Mouse (Mus musculus) thymus, adult 18-20 months (tissue): ENCODE results near the gene Btbd19.

Experiments used
- DNase-seq, 2 experiments: peaks; one replicate each; pipeline ENCODE4 v3.0.0; 2022; ENCODE audit warnings: mixed read lengths in 2 of 2

Btbd19 gene

GRCm38 (mm10) chr4:117110249-117110648 is 15.3 kb downstream of the Btbd19 start:
- DNase-seq, result no peak

GRCm38 (mm10) chr4:117109330-117109729 is 16.2 kb downstream of the Btbd19 start:
- DNase-seq, result no peak

- DNase-seq, result no peak
These were observed 17.0 kb downstream of the Btbd19 start for GRCm38 (mm10) chr4:117108524-117108849.

- DNase-seq, result no peak
These were observed 17.6 kb downstream of the Btbd19 start for GRCm38 (mm10) chr4:117107813-117108523.

- no peak for DNase-seq
These were observed 20.4 kb downstream of the Btbd19 start for GRCm38 (mm10) chr4:117105127-117105526.

- no peak for DNase-seq
These were observed 20.9 kb downstream of the Btbd19 start for GRCm38 (mm10) chr4:117104672-117105071.

GRCm38 (mm10) chr4:117101218-117101617 is 24.3 kb downstream of the Btbd19 start:
- no peak for DNase-seq

GRCm38 (mm10) chr4:117100036-117100435 is 25.5 kb downstream of the Btbd19 start:
- DNase-seq, result no peak

GRCm38 (mm10) chr4:117098764-117099036 is 26.8 kb downstream of the Btbd19 start:
- DNase-seq, result no peak

GRCm38 (mm10) chr4:117097969-117098763 is 27.4 kb downstream of the Btbd19 start:
- DNase-seq, result no peak

- no peak for DNase-seq
These were observed 28.9 kb downstream of the Btbd19 start for GRCm38 (mm10) chr4:117096666-117097065.

GRCm38 (mm10) chr4:117095551-117096452 is 29.7 kb downstream of the Btbd19 start, which contains the start of gene Ptch2:
Ptch2 (plus strand) TSS chr4:117096075.
- DNase-seq, result peak; percentile 51 to 52

- DNase-seq, result no peak
These were observed 30.7 kb downstream of the Btbd19 start for GRCm38 (mm10) chr4:117094626-117095361.

GRCm38 (mm10) chr4:117090586-117090985 is 34.9 kb downstream of the Btbd19 start:
- no peak for DNase-seq

- DNase-seq, result no peak
These were observed 37.4 kb downstream of the Btbd19 start for GRCm38 (mm10) chr4:117087948-117088640.

- no peak for DNase-seq
These were observed 54.3 kb downstream of the Btbd19 start for GRCm38 (mm10) chr4:117071183-117071582.

GRCm38 (mm10) chr4:117070624-117071023 is 54.9 kb downstream of the Btbd19 start:
- no peak for DNase-seq

- no peak for DNase-seq
These were observed 55.9 kb downstream of the Btbd19 start for GRCm38 (mm10) chr4:117069647-117070046.
